Mouse (Mus musculus) C2C12 (cell line): ENCODE data around the gene Prex1. TPM values are rescaled to one million over a fixed set of nuclear protein-coding genes. Genes with fewer than 3 reads are reported as not detected.

ENCODE experiments used
- H3K27me3 ChIP-seq: one replicate; pipeline ENCODE4 v1.6.1; 2011; ENCODE audit not compliant: control insufficient read depth, insufficient read depth, insufficient read length
- H3K36me3 ChIP-seq: one replicate; pipeline ENCODE4 v1.6.1; 2011; ENCODE audit not compliant: control insufficient read depth, insufficient read depth
- H3K4me3 ChIP-seq: one replicate; pipeline ENCODE4 v1.5.1; 2011; ENCODE audit warnings: mild to moderate bottlenecking, control low read depth; ENCODE audit not compliant: poor library complexity, insufficient read depth, severe bottlenecking
- H3K79me2 ChIP-seq: one replicate; pipeline ENCODE4 v1.6.1; 2011; ENCODE audit not compliant: control insufficient read depth, insufficient read depth
- H3K79me3 ChIP-seq: one replicate; pipeline ENCODE4 v1.6.1; 2011; ENCODE audit warnings: low read depth, control low read depth
- H3ac ChIP-seq: one replicate; pipeline ENCODE3; 2011; ENCODE audit warnings: low read depth; ENCODE audit not compliant: control insufficient read depth, insufficient read length
- CEBPB ChIP-seq: IDR thresholded peaks from one replicate; pipeline ENCODE4 v1.6.1; 2011; ENCODE audit warnings: low read depth, mild to moderate bottlenecking, control low read depth, moderate library complexity
- CTCF ChIP-seq: IDR thresholded peaks from one replicate; pipeline ENCODE4 v1.5.1; 2011; ENCODE audit not compliant: control insufficient read depth, insufficient read depth, insufficient read length
- FOSL1 ChIP-seq: IDR thresholded peaks from one replicate; pipeline ENCODE4 v1.8.0; 2011; ENCODE audit warnings: mild to moderate bottlenecking, low read length; ENCODE audit not compliant: poor library complexity, insufficient read depth, severe bottlenecking
- MAX ChIP-seq: IDR thresholded peaks from one replicate; pipeline ENCODE4 v1.6.1; 2011; ENCODE audit warnings: mild to moderate bottlenecking, control low read depth
- MYOD1 ChIP-seq: IDR thresholded peaks from one replicate; pipeline ENCODE4 v1.6.1; 2011; ENCODE audit warnings: low read depth; ENCODE audit not compliant: control insufficient read depth, insufficient read length
- MYOG ChIP-seq: IDR thresholded peaks from one replicate; pipeline ENCODE4 v1.6.1; 2011; ENCODE audit not compliant: control insufficient read depth, insufficient read length; ENCODE audit errors: extremely low read depth
- USF1 ChIP-seq: IDR thresholded peaks from one replicate; pipeline ENCODE4 v1.6.1; 2011; ENCODE audit warnings: low read depth, mild to moderate bottlenecking, control low read depth, moderate library complexity
- polyA plus RNA-seq: library from polyadenylated mRNA; unstranded; fragments of >200 nt; fragmentation: generic; extraction: Trizol; gene quantifications from one replicate; pipeline ENCODE4 v1.2.1, GENCODE M21; 2012; ENCODE audit warnings: missing spikeins

Prex1 gene
- polyA plus RNA-seq, 1 experiment, result 0.16 TPM

DNA sequence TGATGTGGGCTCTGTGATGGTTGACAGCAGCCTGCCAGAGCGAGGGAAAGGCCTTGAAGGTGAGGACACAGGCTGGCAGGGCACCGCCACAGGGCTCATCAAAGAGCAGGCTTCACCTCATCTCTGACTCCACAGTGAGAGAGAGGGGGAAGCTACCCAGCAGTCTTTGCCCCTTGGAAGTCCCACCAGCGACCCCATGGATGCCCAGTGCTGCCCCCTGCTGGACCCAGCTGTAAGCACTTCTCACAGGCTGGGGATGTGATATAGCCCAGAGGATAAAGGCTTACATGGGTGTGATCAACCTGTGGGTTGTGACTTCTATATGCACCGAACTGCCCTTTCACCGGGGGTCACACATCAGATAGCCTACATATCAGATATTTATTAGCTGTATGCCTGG is 130.3 kb downstream of the Prex1 start:
- Histone ChIP-seq H3K27me3 (peaks cover 25% of the 10 kb centered on the region), H3K79me3 (no peaks in the 10 kb centered on the region), H3K36me3 (no peaks in the 10 kb centered on the region), H3ac (no peak overlapping the region), H3K79me2 (no peaks in the 10 kb centered on the region), H3K4me3 (no peak overlapping the region)
- no peak for TF ChIP-seq MYOD1
- no peak for TF ChIP-seq MAX
- no peak for TF ChIP-seq MYOG
- no peak for TF ChIP-seq FOSL1
- no peak for TF ChIP-seq CEBPB
- TF ChIP-seq USF1, result no peak
- TF ChIP-seq CTCF, result no peak

GRCm38 (mm10) chr2:166581881-166582583 is 131.6 kb downstream of the Prex1 start:
- H3K4me3 ChIP-seq, result no peak overlapping the region
- no peaks in the 10 kb centered on the region for H3K36me3 ChIP-seq

GRCm38 (mm10) chr2:166579793-166580192 is 133.8 kb downstream of the Prex1 start:
- TF ChIP-seq MYOG (no peak), USF1 (no peak), MAX (no peak)
- no peak overlapping the region for H3K4me3 ChIP-seq
- no peaks in the 10 kb centered on the region for H3K36me3 ChIP-seq
- H3K27me3 ChIP-seq, result peaks cover 5% of the 10 kb centered on the region
- H3K79me3 ChIP-seq, result no peaks in the 10 kb centered on the region
- no peaks in the 10 kb centered on the region for H3K79me2 ChIP-seq
- no peak overlapping the region for H3ac ChIP-seq

More at GRCm38 (mm10) chr2:166581881-166582583, 131.6 kb downstream of the Prex1 start:
- H3K27me3 ChIP-seq, result peaks cover 15% of the 10 kb centered on the region
- no peak overlapping the region for H3ac ChIP-seq
- no peaks in the 10 kb centered on the region for H3K79me2 ChIP-seq
- TF ChIP-seq MAX, result no peak
- no peak for TF ChIP-seq CTCF
- no peak for TF ChIP-seq USF1
- TF ChIP-seq MYOD1, result no peak
- no peak for TF ChIP-seq MYOG
- TF ChIP-seq CEBPB, result no peak
- no peak for TF ChIP-seq FOSL1
- H3K79me3 ChIP-seq, result no peaks in the 10 kb centered on the region

- no peak for TF ChIP-seq FOSL1
- no peak for TF ChIP-seq CEBPB
- TF ChIP-seq USF1, result no peak
- TF ChIP-seq MYOD1, result no peak
- no peak for TF ChIP-seq CTCF
- no peak for TF ChIP-seq MAX
- no peak for TF ChIP-seq MYOG
- no peaks in the 10 kb centered on the region for H3K79me3 ChIP-seq
- H3ac ChIP-seq, result no peak overlapping the region
- H3K79me2 ChIP-seq, result no peaks in the 10 kb centered on the region
- no peaks in the 10 kb centered on the region for H3K36me3 ChIP-seq
- no peak overlapping the region for H3K4me3 ChIP-seq
- peaks cover 5% of the 10 kb centered on the region for H3K27me3 ChIP-seq
Observed at GRCm38 (mm10) chr2:166579361-166579760, 134.3 kb downstream of the Prex1 start.

- Histone ChIP-seq H3K79me3 (no peaks in the 10 kb centered on the region), H3ac (no peak overlapping the region), H3K4me3 (no peak overlapping the region), H3K79me2 (no peaks in the 10 kb centered on the region), H3K36me3 (no peaks in the 10 kb centered on the region), H3K27me3 (peaks cover 5% of the 10 kb centered on the region)
- no peak for TF ChIP-seq MYOG
- TF ChIP-seq USF1, result no peak
- TF ChIP-seq CEBPB, result no peak
- TF ChIP-seq MYOD1, result no peak
- TF ChIP-seq MAX, result no peak
- TF ChIP-seq FOSL1, result no peak
- TF ChIP-seq CTCF, result no peak
Observed at GRCm38 (mm10) chr2:166575419-166575818, 138.2 kb downstream of the Prex1 start.

- H3K4me3 ChIP-seq, result no peak overlapping the region
- no peak overlapping the region for H3ac ChIP-seq
- peak; percentile 91 for TF ChIP-seq CTCF
- TF ChIP-seq MYOD1, result no peak
- no peaks in the 10 kb centered on the region for H3K79me2 ChIP-seq
- H3K79me3 ChIP-seq, result no peaks in the 10 kb centered on the region
- H3K36me3 ChIP-seq, result no peaks in the 10 kb centered on the region
- peaks cover 5% of the 10 kb centered on the region for H3K27me3 ChIP-seq
Observed at GRCm38 (mm10) chr2:166574934-166575333, 138.7 kb downstream of the Prex1 start.
